Mouse (Mus musculus): ENCODE results near the gene Abtb2.

GRCm38 (mm10) chr2:103713831-103714230 is 147.7 kb downstream of the Abtb2 start:
- no peak for TF ChIP-seq POLR2A (IDR thresholded peaks at IDR 0.05; ENCODE audit: insufficient read depth, low read length)
- no peak for TF ChIP-seq CTCF (IDR thresholded peaks at IDR 0.05; ENCODE audit: low read depth, low read length)
